Mouse (Mus musculus) layer of hippocampus, postnatal 10 days (tissue): ENCODE results near the gene Eps15. TPM values are rescaled to one million over a fixed set of nuclear protein-coding genes. Genes with fewer than 3 reads are reported as not detected.
"Not testable (repeated sequence)": the region's sequence is repeated elsewhere in the genome, so short reads cannot be mapped to it uniquely, and the experiment has no call there.

ENCODE experiments used
- DNase-seq, 2 experiments: peaks; one replicate each; pipeline ENCODE4 v3.0.0; 2021; ENCODE audit warnings: low spot score in 2 of 2
- total RNA-seq, 2 experiments: library from RNA; stranded (reverse); gene quantifications; 2 replicates each; pipeline ENCODE4 v1.2.3; 2021

The Eps15 gene
- total RNA-seq, 2 experiments from 2014 or later = 168 TPM

- DNase-seq = no peak
Observed at GRCm38 (mm10) chr4:109394314-109395074, 114.4 kb downstream of the Eps15 start.

GRCm38 (mm10) chr4:109400366-109400980, 120.4 kb downstream of the Eps15 start:
- DNase-seq = no peak

DNA sequence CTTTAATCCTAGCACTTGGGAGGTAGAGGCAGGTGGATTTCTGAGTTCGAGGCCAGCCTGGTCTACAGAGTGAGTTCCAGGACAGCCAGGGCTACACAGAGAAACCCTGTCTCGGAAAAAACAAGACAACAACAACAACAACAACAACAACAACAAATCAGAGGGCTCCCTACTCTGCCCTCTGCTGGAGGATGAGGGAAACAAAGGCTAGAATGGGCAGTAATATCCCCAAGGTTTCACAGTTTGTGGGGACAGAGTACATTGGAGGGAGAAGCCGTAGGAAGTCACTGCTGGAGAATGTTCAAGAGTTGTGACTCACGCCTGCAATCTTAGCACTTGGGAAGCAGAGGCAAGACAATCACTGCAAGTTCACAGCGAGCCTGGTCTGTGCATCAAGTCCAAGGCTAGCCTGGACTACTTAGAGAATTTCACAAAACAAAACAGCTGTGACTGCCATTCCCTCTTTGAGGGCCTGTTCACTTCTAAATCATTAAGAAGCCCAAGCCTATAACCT, 121.2 kb downstream of the Eps15 start:
- DNase-seq = no peak

- DNase-seq = not testable (repeated sequence)
Observed at GRCm38 (mm10) chr4:109404908-109405307, 124.8 kb downstream of the Eps15 start.

DNA sequence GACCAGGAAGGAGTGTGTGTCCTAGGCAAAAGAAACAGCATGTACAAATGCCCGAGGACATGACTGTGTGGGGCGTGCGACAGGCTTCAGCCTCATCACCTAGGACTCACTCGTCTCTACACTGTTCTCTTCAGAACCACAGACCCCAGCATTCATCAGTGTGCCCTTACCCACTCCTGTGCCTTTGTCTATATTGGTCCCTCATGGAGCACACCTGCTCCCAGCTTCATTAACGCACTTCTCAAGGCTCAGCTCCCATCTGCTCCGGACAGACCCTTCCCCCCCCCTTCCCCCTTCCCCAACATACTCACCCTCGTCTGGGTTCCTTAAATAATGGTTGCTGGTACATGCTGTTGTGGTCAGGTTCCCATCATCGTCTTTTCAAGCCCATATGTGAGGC, 125.3 kb downstream of the Eps15 start:
- DNase-seq = no peak

- peak; percentile 36 to 46 for DNase-seq
Observed at GRCm38 (mm10) chr4:109406054-109406485, 126.0 kb downstream of the Eps15 start.

DNA sequence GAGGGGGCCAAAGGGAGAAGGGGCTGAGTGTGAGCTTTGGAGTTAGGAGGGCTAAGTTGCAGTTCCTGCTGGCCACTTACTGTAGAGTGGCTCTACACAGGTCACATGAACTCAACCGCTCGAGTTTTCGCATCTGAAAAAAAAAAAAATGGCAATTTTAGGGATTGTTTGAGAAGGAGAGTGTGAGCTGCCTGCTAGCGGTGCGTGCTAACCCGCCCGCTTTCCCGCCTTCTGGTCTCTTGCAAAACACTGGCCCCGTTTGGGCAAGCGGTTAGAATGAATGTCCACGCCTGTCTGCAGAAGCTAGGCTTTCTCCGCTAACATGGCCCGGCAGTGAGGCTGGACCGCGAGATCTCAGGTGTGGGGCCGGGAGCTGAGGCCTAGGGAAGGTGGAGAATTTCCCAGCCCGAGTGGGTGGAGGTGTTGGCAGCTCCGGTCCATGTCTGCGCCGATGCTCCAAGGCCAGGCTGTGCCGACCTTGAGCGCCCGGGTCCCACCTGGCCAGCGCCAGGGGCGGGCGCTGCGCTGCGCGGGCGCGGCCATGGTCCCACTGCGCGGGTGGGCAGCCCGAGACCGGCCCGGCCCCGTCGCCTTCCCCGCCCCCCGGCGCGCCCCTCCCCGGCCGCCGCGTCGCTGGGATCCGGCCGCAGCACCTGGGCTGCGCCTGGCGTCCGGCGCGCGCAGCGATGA, 126.6 kb downstream of the Eps15 start, which contains the start of gene Ttc39a:
Gene Ttc39a, plus strand, starts transcription at position 138 of the 690 bp plus-strand sequence.
- peak in 1 of 2 experiments; percentile 32 for DNase-seq

DNA sequence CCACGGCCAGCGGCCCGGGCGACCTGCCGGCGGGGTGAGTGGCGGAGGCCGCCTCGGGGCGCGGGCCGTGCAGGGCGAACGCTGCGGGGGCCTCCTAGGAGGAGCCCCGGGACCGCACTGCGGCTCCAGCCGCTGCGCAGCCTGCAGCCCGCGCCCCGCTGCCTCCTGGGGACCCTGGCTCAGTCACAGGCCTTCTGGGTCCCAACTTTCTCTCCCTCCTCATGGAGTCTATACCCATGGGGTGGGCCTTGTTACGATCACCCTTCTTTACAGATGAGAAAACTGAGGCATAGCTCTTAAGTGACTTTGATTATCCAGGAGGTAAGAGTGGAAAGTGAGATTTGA, 127.1 kb downstream of the Eps15 start:
- no peak for DNase-seq

DNA sequence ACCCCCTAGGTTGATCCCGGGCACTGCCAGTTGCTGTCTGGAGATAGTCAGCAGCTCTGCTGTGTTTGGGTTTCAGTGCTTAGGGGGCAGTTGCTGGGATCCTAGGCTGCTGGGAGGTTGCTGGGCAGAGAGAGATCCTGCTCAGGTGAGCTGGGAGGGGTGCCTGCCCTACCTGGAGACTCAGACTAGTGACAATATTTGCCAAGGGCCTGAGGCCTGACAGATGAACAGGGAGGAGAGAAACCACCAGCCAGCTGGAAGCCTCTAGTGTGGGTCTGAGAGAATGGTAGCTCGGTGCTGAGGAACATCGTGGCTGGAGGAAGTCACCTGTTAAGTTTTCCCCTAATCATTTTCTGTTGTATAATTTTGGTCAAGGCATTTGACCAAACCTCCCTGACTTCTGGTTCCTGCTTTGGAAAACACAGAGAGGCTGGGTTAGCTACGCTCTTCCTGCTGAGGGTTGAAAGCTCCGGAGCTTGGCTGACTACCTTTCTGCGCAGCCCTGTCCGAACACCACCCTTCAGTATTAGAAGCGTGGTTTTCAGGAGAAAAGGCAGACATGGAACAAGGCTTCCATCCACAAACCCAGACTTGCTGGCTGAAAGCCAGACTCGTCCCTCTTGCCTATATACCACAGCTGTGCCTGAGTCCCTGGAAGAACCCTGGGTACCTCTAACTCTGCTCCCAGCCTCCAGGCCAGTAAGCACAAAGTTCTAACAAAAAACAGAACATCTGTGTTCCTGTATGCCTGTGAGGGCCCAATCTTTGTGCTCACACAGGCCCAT, 127.8 kb downstream of the Eps15 start:
- no peak for DNase-seq

DNA sequence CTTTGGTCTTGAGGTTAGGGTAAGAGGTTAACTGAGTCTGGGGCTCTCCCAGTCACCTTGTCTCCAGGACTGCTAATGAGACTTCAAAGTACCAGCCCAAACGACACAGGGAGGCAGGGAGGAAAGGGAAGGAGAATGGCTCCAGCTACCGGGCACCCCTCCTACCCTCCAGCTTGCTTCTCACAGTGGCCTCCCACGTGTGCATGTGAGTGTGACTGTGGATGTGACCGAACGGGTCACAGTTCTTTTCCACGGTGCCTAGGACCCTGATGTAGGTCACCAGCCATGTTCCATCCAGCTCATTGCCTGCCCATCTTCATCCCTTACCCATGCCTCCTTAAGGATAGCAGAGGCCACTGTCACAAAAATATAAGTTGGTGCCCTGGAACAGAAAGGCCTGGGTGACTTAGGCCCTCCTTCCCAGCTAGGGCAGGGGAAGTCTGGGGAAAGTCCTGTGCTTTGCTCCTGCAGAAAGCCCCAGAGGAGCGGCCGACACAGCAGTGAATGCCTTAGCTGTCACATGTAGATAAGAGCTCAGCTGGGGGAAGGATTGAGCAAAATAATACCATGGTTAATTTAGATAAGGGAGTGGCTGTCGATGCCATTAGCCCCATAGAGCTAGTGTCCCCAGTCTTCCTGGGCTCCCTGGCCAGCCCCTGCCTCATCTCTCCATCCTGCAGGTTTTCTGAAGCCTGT, 130.8 kb downstream of the Eps15 start:
- no peak for DNase-seq

- DNase-seq = no peak
Observed at GRCm38 (mm10) chr4:109411377-109411967, 131.4 kb downstream of the Eps15 start.

GRCm38 (mm10) chr4:109412233-109412632, 132.2 kb downstream of the Eps15 start:
- no peak for DNase-seq

- no peak for DNase-seq
Observed at GRCm38 (mm10) chr4:109417998-109418397, 137.9 kb downstream of the Eps15 start.

DNA sequence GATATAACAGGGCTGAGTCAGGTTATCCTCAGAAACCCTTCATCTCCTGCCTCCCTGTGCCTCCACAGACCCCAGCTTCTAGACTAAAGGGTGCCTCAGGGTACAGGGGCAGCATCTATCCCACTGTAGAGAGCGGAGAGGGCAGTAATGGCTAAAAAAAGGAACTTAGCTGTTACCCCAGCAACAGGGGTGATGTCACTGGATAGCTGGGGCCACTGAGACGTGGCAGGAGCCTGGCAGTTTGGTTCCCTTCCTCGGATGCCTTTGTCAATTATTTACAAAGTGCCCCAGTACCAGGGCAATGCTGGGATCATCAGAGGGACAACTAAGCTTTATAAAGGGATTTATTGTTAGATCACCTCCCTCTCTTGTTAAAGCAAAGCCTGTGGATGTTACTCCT, 138.9 kb downstream of the Eps15 start:
- no peak for DNase-seq

- no peak for DNase-seq
Observed at GRCm38 (mm10) chr4:109419563-109419962, 139.5 kb downstream of the Eps15 start.

- no peak for DNase-seq
Observed at GRCm38 (mm10) chr4:109420138-109420795, 140.2 kb downstream of the Eps15 start.

DNA sequence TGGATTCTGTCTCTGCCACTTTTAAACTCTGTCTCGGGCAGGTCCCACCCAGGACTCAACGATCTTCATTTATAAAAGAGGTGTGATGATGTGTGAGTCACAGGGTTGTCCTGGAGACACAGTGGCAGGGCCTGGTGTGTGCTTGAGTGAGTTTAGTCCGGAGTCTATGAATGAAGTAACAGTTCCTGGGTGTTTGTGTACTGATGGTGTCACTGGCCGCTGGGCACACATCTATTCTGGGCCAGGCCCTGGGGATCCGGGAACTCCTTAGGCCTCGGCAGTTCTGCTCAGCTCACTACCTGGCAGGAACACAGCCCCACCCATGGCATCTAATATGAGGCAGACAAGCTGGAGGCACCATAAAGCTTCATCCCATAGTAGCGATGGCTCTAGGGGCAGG, 141.5 kb downstream of the Eps15 start:
- DNase-seq = no peak

- no peak for DNase-seq
Observed at GRCm38 (mm10) chr4:109422436-109422835, 142.4 kb downstream of the Eps15 start.

DNA sequence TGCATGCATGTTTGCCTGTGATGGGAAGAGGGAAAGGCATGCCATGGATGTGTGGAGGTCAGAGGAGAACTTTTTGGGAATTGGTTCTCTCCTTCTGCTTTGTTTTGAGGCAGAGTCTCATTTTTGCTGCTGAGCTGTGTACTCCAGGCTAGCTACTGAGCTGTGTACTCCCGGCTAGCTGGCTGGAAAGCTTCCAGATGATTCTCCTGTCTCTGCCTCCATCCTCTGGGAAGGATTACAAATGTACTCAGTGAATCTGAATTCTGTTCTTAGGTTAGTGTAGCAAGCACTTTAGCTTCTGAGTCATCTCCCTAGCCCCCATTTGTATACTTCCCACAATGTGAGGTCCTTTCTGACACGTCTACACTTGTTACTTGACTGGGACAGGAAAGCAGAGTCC, 143.4 kb downstream of the Eps15 start:
- DNase-seq = no peak

GRCm38 (mm10) chr4:109427058-109427457, 147.0 kb downstream of the Eps15 start:
- no peak for DNase-seq
